Mouse (Mus musculus) telencephalon, adult 2 months (tissue): ENCODE data around the gene Neurl4.
"Not testable (repeated sequence)": the region's sequence is repeated elsewhere in the genome, so short reads cannot be mapped to it uniquely, and the experiment has no call there.

Experiments used
- DNase-seq: peaks from one replicate; pipeline ENCODE4 v3.0.0-alpha.2; 2011; ENCODE audit warnings: low read depth, low spot score

Gene Neurl4

GRCm38 (mm10) chr11:69953267-69953915 is 52.5 kb downstream of the Neurl4 start:
- DNase-seq: no peak

DNA sequence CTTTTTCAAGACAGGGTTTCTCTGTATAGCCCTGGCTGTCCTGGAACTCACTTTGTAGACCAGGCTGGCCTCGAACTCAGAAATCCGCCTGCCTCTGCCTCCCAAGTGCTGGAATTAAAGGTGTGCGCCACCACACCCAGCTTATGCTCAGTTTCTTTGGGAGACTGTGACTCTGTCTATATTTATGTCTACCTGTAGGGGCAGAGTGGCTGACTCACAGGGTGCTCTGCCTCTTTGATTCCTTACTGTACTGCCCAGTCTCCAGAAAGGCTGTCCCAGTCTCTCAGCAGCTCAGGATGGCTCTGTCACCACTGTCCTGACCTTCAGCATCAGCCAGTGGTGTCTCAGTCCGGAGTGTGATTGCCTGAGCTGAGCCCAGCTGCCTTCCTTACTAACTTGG is 54.7 kb downstream of the Neurl4 start:
- not testable (repeated sequence) for DNase-seq

DNA sequence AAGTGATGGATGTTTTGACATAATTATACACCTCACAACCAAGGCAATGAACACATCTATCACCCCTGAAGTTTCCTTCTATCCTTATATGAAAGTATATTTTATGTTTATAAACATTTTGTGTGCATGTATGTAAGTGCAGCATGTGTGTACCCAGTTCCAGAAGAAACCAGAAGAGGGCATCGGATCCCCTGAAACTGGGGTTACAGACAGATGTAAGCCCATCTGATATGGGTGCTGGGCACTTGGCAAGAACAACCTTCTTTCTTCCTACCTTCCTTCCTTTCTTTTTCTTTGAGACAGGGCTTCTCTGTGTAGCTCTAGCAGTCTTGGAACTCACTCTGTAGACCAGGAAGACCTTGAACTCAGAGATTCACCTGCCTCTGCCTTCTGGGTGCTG is 55.3 kb downstream of the Neurl4 start:
- DNase-seq: no peak

DNA sequence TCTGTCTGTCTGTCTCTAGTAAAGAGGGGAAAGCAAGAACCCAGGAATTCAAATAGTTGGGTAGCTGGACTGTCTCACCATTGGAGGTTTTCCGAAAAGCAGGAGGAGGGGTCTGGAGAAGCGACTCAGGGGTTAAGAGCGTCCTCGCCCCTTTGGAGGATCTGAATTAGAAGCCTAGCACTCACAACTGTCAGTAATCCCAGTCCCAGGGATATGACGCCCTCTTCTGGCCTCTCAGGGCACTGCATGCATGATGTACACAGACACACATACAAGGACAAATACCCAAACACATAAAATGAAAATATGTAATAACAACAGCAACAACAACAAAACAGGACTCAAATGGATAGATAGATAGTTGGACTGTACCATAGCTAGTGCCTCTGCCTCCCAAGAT is 59.7 kb downstream of the Neurl4 start:
- DNase-seq: no peak

DNA sequence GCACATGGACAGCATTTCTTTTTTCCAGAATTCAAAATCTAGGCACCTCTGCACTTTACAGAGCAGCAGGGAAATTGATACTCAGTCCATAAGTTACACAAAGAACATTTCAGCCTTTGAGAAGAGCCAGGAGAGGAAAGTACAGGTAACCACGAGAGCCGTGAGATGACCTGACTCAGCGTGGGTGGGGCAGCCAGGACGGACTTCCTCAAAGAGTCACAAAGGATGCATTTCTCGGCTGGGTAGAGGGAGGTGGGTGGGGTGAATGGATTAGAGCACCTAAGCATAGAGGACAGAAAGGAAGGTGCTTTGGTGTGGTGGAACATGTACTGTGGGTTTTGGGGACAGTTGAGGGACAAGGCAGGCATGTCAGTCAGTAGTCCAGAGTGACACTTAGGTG is 61.0 kb downstream of the Neurl4 start:
- no peak for DNase-seq
